8 mouse cellular contexts compared by ENCODE assay signal in genomic region chr16:30068041-30069020, GRCm38 (mm10). TPM values are rescaled to one million over a fixed set of nuclear protein-coding genes. Genes with fewer than 3 reads are reported as not detected.
DNase-seq lines count a peak whose midpoint lies in the region; ATAC-seq and TF ChIP-seq lines count a peak whose summit lies in the region.
"Had no signal": no experiment of that assay in that cellular context is flagged by ENCODE, and none has a peak within 500 bp of the region (broad histone marks: within the 10 kb centered on the region; RNA-seq: fewer than 3 reads in every experiment).

No protein-coding gene starts in this region.

- 0 out of 2 replicates have a peak overlapping the region, but pooled peaks have one; percentile 40 for H3K9ac ChIP-seq in heart, postnatal 0 days (replicated peaks; ENCODE audit: low read depth, low read length)
- peak overlapping the region; percentile 45 for H3K9ac ChIP-seq in limb, embryonic 12.5 days (replicated peaks)
- peak overlapping the region; percentile 42; the same call in 1 of the 2 replicates for H3K9ac ChIP-seq in neural tube, embryonic 12.5 days

- no peak for TF ChIP-seq EP300 in heart, postnatal 0 days (IDR thresholded peaks at IDR 0.05; ENCODE audit: low read depth)

- 0 out of 2 replicates have a peak, but pooled peaks cover 5% of the 10 kb centered on the region for H3K27me3 ChIP-seq in heart, postnatal 0 days (ENCODE audit: control insufficient read depth, insufficient read depth, low read length)
- H3K27me3 ChIP-seq in limb, embryonic 12.5 days = no peaks in the 10 kb centered on the region
- no peaks in the 10 kb centered on the region; the same call in 1 of the 2 replicates for H3K27me3 ChIP-seq in neural tube, embryonic 12.5 days (replicated peaks)

- 7% methylated on average over 35 of the region's 36 CpGs for WGBS in heart, postnatal 0 days
- under 1% methylated on average over 36 of the region's 36 CpGs for WGBS in limb, embryonic 12.5 days
- under 1% methylated on average over 31 of the region's 36 CpGs for WGBS in neural tube, embryonic 12.5 days

- no peaks in the 10 kb centered on the region for H3K9me3 ChIP-seq in heart, postnatal 0 days (replicated peaks; ENCODE audit: control insufficient read depth, low read length)
- H3K9me3 ChIP-seq in limb, embryonic 12.5 days = no peaks in the 10 kb centered on the region
- H3K9me3 ChIP-seq in neural tube, embryonic 12.5 days = no peaks in the 10 kb centered on the region

- no peak for TF ChIP-seq CTCF in heart, postnatal 0 days (IDR thresholded peaks at IDR 0.05; ENCODE audit: low read depth)

- DNase-seq in urinary bladder, adult 2 months (ENCODE audit: low spot score) = peak; percentile 49
- DNase-seq in urinary bladder, postnatal 10 days (ENCODE audit: low spot score) = no peak
- DNase-seq in embryo, embryonic 11.5 days (ENCODE audit: low read depth, low spot score) = peak; percentile 75
- peak; percentile 82 for DNase-seq in heart, postnatal 0 days (ENCODE audit: low spot score)
- DNase-seq in T-cell, adult 2 months (ENCODE audit: low spot score) = no peak

- ATAC-seq in heart, postnatal 0 days (ENCODE audit: insufficient read depth, low read depth) = no peak
- ATAC-seq in limb, embryonic 12.5 days (ENCODE audit: insufficient number of reproducible peaks, insufficient read depth, low FRiP score, low TSS enrichment, low read depth) = peak; percentile 26; the same call in 1 of the 2 replicates
- no peak for ATAC-seq in neural tube, embryonic 12.5 days (ENCODE audit: low FRiP score, low read depth)

- peaks cover 13% of the 10 kb centered on the region; the same call in 1 of the 2 replicates for H3K4me1 ChIP-seq in heart, postnatal 0 days (ENCODE audit: control insufficient read depth, insufficient read depth)
- peaks cover 32% of the 10 kb centered on the region for H3K4me1 ChIP-seq in limb, embryonic 12.5 days (replicated peaks)
- H3K4me1 ChIP-seq in neural tube, embryonic 12.5 days = peaks cover 44% of the 10 kb centered on the region

- H3K36me3 ChIP-seq in heart, postnatal 0 days (replicated peaks; ENCODE audit: control insufficient read depth, insufficient read depth, low read length) = no peaks in the 10 kb centered on the region
- H3K36me3 ChIP-seq in limb, embryonic 12.5 days = peaks cover 3% of the 10 kb centered on the region; the same call in 1 of the 2 replicates
- H3K36me3 ChIP-seq in neural tube, embryonic 12.5 days = no peaks in the 10 kb centered on the region

- peak overlapping the region; percentile 65 for H3K4me2 ChIP-seq in heart, postnatal 0 days (ENCODE audit: low read depth, low read length)
- peak overlapping the region; percentile 81 for H3K4me2 ChIP-seq in limb, embryonic 12.5 days
- H3K4me2 ChIP-seq in neural tube, embryonic 12.5 days (replicated peaks) = peak overlapping the region; percentile 58

- peak overlapping the region; percentile 32; the same call in 1 of the 2 replicates for H3K27ac ChIP-seq in heart, postnatal 0 days (ENCODE audit: low read depth)
- H3K27ac ChIP-seq in limb, embryonic 12.5 days = peak overlapping the region; percentile 93
- no peak overlapping the region for H3K27ac ChIP-seq in neural tube, embryonic 12.5 days

- peak overlapping the region; percentile 32 for H3K4me3 ChIP-seq in heart, postnatal 0 days (ENCODE audit: low read depth, low read length)
- peak overlapping the region; percentile 34 for H3K4me3 ChIP-seq in limb, embryonic 12.5 days (replicated peaks)
- H3K4me3 ChIP-seq in neural tube, embryonic 12.5 days = peak overlapping the region; percentile 27
- H3K4me3 ChIP-seq: erythroblast, embryonic 14.5 days had no signal

RNA-seq across cellular contexts. Expression of gene Hes1, which starts 4.1 kb away (rescaled TPM):
- polyA plus RNA-seq in urinary bladder, adult 2 months (2012; rRNA removed) = 112 and 154 TPM in 2 replicates
- total RNA-seq in heart, postnatal 0 days (2014; rRNA removed; ENCODE audit: low replicate concordance) = 19.3 and 20.9 TPM in 2 replicates
- 24.9 and 27.2 TPM in 2 replicates for polyA plus RNA-seq in heart, postnatal 0 days (2015; fragmentation: Nextera tagmentation; extraction: Ambion mirVana)
- 74.9 and 76.9 TPM in 2 replicates for polyA plus RNA-seq in limb, embryonic 12.5 days (2016; fragmentation: Nextera tagmentation; extraction: Ambion mirVana)
- 50.5 and 51.1 TPM in 2 replicates for polyA plus RNA-seq in neural tube, embryonic 12.5 days (2016; fragmentation: Nextera tagmentation; extraction: Ambion mirVana)

Comparison
In these comparisons a context has a peak if more than half of its experiments do, and no peak if none do; other contexts are left out.
1. DNase-seq: peak in urinary bladder, adult 2 months (single experiment), embryo, embryonic 11.5 days (single experiment) and heart, postnatal 0 days (single experiment); none in urinary bladder, postnatal 10 days (single experiment) and T-cell, adult 2 months (single experiment).
2. Peak in every context shown above with its lines, with median percentiles within 50 percentile points of each other: H3K4me2 ChIP-seq, H3K4me3 ChIP-seq and H3K9ac ChIP-seq.